Mouse (Mus musculus): ENCODE data around the gene Dgcr6.

- no peak for TF ChIP-seq EP300 (IDR thresholded peaks at IDR 0.05; ENCODE audit: low read depth)
- TF ChIP-seq CTCF (IDR thresholded peaks at IDR 0.05; ENCODE audit: low read depth) = no peak
Measured at GRCm38 (mm10) chr16:18073259-18073962, 20.8 kb downstream of the Dgcr6 start.

Data from heart, postnatal 0 days (tissue).